Mouse (Mus musculus) heart, embryonic 11.5 days (tissue): ENCODE results near the gene Cachd1. TPM values are rescaled to one million over a fixed set of nuclear protein-coding genes. Genes with fewer than 3 reads are reported as not detected.
A peak's percentile ranks its signal among the peaks of the same experiment; 100 is the strongest.

ENCODE experiments used
- ATAC-seq: fragments of 200-750 bp; cut with Nextera tagmentation; replicated peaks from 2 replicates; pipeline ENCODE4 v1.8.0; 2017; ENCODE audit warnings: moderate library complexity; ENCODE audit not compliant: insufficient number of reproducible peaks, low FRiP score, low TSS enrichment
- H3K27ac ChIP-seq: fragments of 300-500 bp; sonication (generic); 2 replicates; pipeline ENCODE4 v1.5.1; 2014; ENCODE audit warnings: mild to moderate bottlenecking, low read depth, low read length
- H3K27me3 ChIP-seq: fragments of 300-500 bp; sonication (generic); 2 replicates; pipeline ENCODE4 v1.6.1; 2014; ENCODE audit warnings: mild to moderate bottlenecking, low read length, mixed read lengths; ENCODE audit not compliant: control insufficient read depth, insufficient read depth
- H3K36me3 ChIP-seq: fragments of 300-500 bp; sonication (generic); 2 replicates; pipeline ENCODE4 v1.6.1; 2014; ENCODE audit warnings: mild to moderate bottlenecking, low read length, moderate library complexity, mixed read lengths; ENCODE audit not compliant: control insufficient read depth, insufficient read depth
- H3K4me1 ChIP-seq: fragments of 300-500 bp; sonication (generic); 2 replicates; pipeline ENCODE4 v1.6.1; 2014; ENCODE audit warnings: low read length; ENCODE audit not compliant: control insufficient read depth, insufficient read depth
- H3K4me2 ChIP-seq: fragments of 300-500 bp; sonication (generic); 2 replicates; pipeline ENCODE4 v1.6.1; 2014; ENCODE audit warnings: mild to moderate bottlenecking, moderate library complexity
- H3K4me3 ChIP-seq: fragments of 300-500 bp; sonication (generic); 2 replicates; pipeline ENCODE4 v1.5.1; 2014; ENCODE audit warnings: low read depth, low read length
- H3K9ac ChIP-seq: fragments of 300-500 bp; sonication (generic); 2 replicates; pipeline ENCODE4 v1.6.1; 2014; ENCODE audit warnings: mild to moderate bottlenecking, low read depth, low read length, moderate library complexity
- H3K9me3 ChIP-seq: fragments of 300-500 bp; sonication (generic); replicated peaks from 2 replicates; pipeline ENCODE4 v1.6.1; 2016; ENCODE audit warnings: low read length; ENCODE audit not compliant: control insufficient read depth
- WGBS: fragments of 180-500 bp; shearing (Covaris S2); extraction: QIAGEN DNeasy Blood & Tissue Kit; methylation state at CpG from one replicate; pipeline ENCODE4 v1.1.7; 2014; ENCODE audit not compliant: insufficient replicate concordance; 5-methylcytosine and 5-hydroxymethylcytosine counted together
- polyA plus RNA-seq: library from polyadenylated mRNA; unstranded; fragments of >200 nt; fragmentation: Nextera tagmentation; extraction: Ambion mirVana; gene quantifications from 2 replicates; pipeline ENCODE4 v1.2.1, GENCODE M21; 2014

Cachd1 gene
- polyA plus RNA-seq, 1 experiment from 2014 or later: 9.3 TPM

GRCm38 (mm10) chr4:100758265-100758898 is 18.1 kb upstream of the Cachd1 start:
- 79% methylated on average over 6 of the region's 6 CpGs for WGBS
- no peaks in the 10 kb centered on the region for H3K4me1 ChIP-seq
- no peak overlapping the region for H3K4me3 ChIP-seq
- no peak overlapping the region for H3K9ac ChIP-seq
- H3K27me3 ChIP-seq: peaks cover 3% of the 10 kb centered on the region; the same call in 1 of the 2 replicates
- H3K27ac ChIP-seq: no peak overlapping the region
- H3K4me2 ChIP-seq: no peak overlapping the region
- no peaks in the 10 kb centered on the region for H3K36me3 ChIP-seq
- H3K9me3 ChIP-seq: no peaks in the 10 kb centered on the region
- no peak for ATAC-seq

DNA sequence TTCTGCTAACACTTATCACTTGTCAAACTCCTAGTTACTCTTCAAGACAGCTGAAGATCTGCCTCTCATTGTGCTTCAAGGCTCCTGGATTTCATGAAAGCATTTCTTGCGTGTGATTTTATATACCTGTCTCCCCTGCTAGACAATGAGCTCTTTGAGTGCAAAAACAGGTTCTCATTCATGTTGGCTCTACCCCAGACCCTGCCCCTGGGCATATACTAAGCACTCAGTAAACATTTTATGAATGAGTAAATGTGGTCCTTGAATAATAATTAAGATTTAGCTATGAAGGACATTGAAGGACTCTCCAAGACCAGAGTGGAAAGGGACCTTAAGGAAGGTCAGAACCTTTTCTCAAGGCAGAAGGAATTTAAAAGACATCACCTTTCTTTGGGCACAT is 16.9 kb upstream of the Cachd1 start:
- H3K4me2 ChIP-seq: no peak overlapping the region
- no peak overlapping the region for H3K9ac ChIP-seq
- H3K27me3 ChIP-seq: peaks cover 7% of the 10 kb centered on the region
- H3K27ac ChIP-seq: no peak overlapping the region
- no peaks in the 10 kb centered on the region for H3K4me1 ChIP-seq
- ATAC-seq: no peak
- H3K4me3 ChIP-seq: no peak overlapping the region
- 76% methylated on average over 1 of the region's 1 CpGs for WGBS
- no peaks in the 10 kb centered on the region for H3K36me3 ChIP-seq
- H3K9me3 ChIP-seq: no peaks in the 10 kb centered on the region

GRCm38 (mm10) chr4:100760416-100760815 is 16.1 kb upstream of the Cachd1 start:
- no peak overlapping the region for H3K9ac ChIP-seq
- H3K4me1 ChIP-seq: no peaks in the 10 kb centered on the region
- H3K9me3 ChIP-seq: no peaks in the 10 kb centered on the region
- H3K4me2 ChIP-seq: no peak overlapping the region
- no peak for ATAC-seq
- peaks cover 7% of the 10 kb centered on the region for H3K27me3 ChIP-seq
- 77% methylated on average over 5 of the region's 5 CpGs for WGBS
- H3K36me3 ChIP-seq: no peaks in the 10 kb centered on the region
- no peak overlapping the region for H3K27ac ChIP-seq
- H3K4me3 ChIP-seq: no peak overlapping the region

DNA sequence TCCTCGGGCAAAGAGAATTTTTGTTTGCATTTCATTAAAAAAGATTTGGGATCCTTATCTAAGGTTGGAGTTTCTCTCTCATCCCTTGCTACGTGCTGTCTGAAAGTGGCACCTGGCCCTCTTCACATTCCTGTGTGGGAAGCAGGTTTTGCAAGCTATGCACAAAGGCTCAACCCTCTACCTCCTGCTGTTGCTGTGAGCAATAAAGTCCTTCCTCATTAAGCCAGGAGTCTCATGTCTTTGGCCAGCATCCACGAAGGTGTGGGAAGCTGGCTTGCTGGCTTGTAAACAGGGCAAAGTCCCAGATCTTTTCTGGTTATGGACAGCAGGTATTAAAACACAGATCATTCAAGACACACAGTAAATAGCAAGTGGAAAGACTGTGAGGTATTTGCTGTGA is 7.9 kb upstream of the Cachd1 start:
- H3K4me3 ChIP-seq: no peak overlapping the region
- no peaks in the 10 kb centered on the region for H3K4me1 ChIP-seq
- no peaks in the 10 kb centered on the region for H3K36me3 ChIP-seq
- no peak overlapping the region for H3K4me2 ChIP-seq
- no peak overlapping the region for H3K9ac ChIP-seq
- H3K9me3 ChIP-seq: no peaks in the 10 kb centered on the region
- H3K27me3 ChIP-seq: peaks cover 4% of the 10 kb centered on the region; the same call in 1 of the 2 replicates
- WGBS: 45% methylated on average over 3 of the region's 3 CpGs
- H3K27ac ChIP-seq: no peak overlapping the region
- no peak for ATAC-seq

DNA sequence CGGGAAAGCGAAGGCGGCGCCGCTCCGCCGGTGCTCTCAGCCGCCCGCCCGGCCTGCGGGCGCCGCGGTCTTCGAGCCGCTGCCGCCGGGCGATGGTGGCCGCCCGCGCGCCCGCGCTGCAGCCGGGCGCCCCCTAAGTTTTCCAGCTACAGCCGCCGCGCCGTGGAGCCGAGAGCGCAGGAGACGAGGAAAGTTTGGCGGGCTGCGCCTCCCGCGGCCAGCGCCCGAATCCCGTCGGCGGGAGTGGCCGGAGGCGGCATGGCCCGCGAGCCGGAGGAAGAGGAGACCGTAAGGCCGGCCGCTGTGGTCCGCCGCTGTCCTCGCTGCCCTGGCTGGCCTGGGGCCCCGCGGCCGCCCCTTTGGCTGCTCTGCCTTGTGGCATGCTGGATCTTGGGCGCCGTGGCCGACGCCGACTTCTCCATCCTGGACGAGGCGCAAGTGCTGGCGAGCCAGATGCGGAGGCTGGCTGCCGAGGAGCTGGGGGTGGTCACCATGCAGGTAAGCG is 448 bp downstream of the Cachd1 start:
- Histone ChIP-seq H3K9me3 (no peaks in the 10 kb centered on the region), H3K4me3 (peak overlapping the region; percentile 82), H3K4me1 (peaks cover 6% of the 10 kb centered on the region; the same call in 1 of the 2 replicates), H3K27me3 (no peaks in the 10 kb centered on the region; the same call in 1 of the 2 replicates), H3K27ac (peak overlapping the region; percentile 92), H3K9ac (peak overlapping the region; percentile 92), H3K36me3 (no peaks in the 10 kb centered on the region), H3K4me2 (peak overlapping the region; percentile 92)
- peak; percentile 41; the same call in 1 of the 2 replicates for ATAC-seq
- WGBS: under 1% methylated on average over 66 of the region's 68 CpGs

- Histone ChIP-seq H3K4me1 (peaks cover 9% of the 10 kb centered on the region; the same call in 1 of the 2 replicates), H3K9ac (peak overlapping the region; percentile 92), H3K27me3 (no peaks in the 10 kb centered on the region; the same call in 1 of the 2 replicates), H3K36me3 (no peaks in the 10 kb centered on the region), H3K4me2 (peak overlapping the region; percentile 92), H3K27ac (peak overlapping the region; percentile 92), H3K9me3 (no peaks in the 10 kb centered on the region), H3K4me3 (peak overlapping the region; percentile 82)
- ATAC-seq: peak; percentile 56; the same call in 1 of the 2 replicates
- under 1% methylated on average over 42 of the region's 42 CpGs for WGBS
Observed at GRCm38 (mm10) chr4:100777376-100778041, 1.0 kb downstream of the Cachd1 start.

DNA sequence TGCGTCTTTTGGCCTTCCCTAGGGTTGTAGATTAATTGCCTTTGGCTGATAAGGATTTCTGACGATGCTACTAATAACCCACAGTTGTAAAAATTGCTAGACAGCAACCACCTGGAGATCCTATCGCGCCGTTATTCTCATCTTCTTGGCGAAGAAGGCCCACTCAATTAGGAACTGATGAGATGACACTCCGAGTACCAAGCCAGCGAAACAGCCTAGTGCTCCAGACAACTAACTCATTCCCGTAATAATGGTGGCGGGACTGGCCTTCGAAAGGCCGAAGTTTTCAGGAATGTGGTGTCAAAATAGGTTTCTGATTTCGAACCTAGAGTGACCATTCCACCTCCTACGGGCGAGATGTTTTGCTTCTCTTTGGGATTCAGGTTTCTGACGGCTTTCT is 1.6 kb downstream of the Cachd1 start:
- Histone ChIP-seq H3K27ac (no peak overlapping the region), H3K9ac (peak overlapping the region; percentile 92), H3K36me3 (no peaks in the 10 kb centered on the region), H3K4me2 (peak overlapping the region; percentile 92), H3K4me1 (peaks cover 11% of the 10 kb centered on the region; the same call in 1 of the 2 replicates), H3K9me3 (no peaks in the 10 kb centered on the region), H3K27me3 (no peaks in the 10 kb centered on the region; the same call in 1 of the 2 replicates), H3K4me3 (peak overlapping the region; percentile 82)
- ATAC-seq: no peak
- WGBS: 1% methylated on average over 16 of the region's 16 CpGs

- Histone ChIP-seq H3K27me3 (no peaks in the 10 kb centered on the region; the same call in 1 of the 2 replicates), H3K4me1 (peaks cover 11% of the 10 kb centered on the region; the same call in 1 of the 2 replicates), H3K4me3 (peak overlapping the region; percentile 82), H3K4me2 (peak overlapping the region; percentile 92), H3K36me3 (no peaks in the 10 kb centered on the region), H3K27ac (no peak overlapping the region), H3K9me3 (no peaks in the 10 kb centered on the region), H3K9ac (no peak overlapping the region)
- WGBS: 24% methylated on average over 4 of the region's 4 CpGs
- ATAC-seq: no peak
Observed at GRCm38 (mm10) chr4:100779023-100779422, 2.5 kb downstream of the Cachd1 start.
